ENCODE assay signal across 32 mouse cellular contexts in genomic region chr11:49170576-49170975, GRCm38 (mm10). TPM values are rescaled to one million over a fixed set of nuclear protein-coding genes. Genes with fewer than 3 reads are reported as not detected.
DNase-seq lines count a peak whose midpoint lies in the region; ATAC-seq and TF ChIP-seq lines count a peak whose summit lies in the region.
"Had no signal": no experiment of that assay in that cellular context is flagged by ENCODE, and none has a peak within 500 bp of the region (broad histone marks: within the 10 kb centered on the region; RNA-seq: fewer than 3 reads in every experiment).

No protein-coding gene starts in this region.

- peak; percentile 81 for ATAC-seq in common myeloid progenitor, adult 5-6 weeks (replicated peaks; ENCODE audit: low read depth, poor library complexity, severe bottlenecking)
- ATAC-seq in megakaryocyte progenitor cell, adult 5-6 weeks (replicated peaks; ENCODE audit: poor library complexity): peak; percentile 84
- ATAC-seq: hindbrain, embryonic 16.5 days; midbrain, embryonic 15.5 days had no signal

- intact Hi-C loops in gastrocnemius, adult 2 months (cut with DNase I): no loop called here

- DNase-seq in lung, postnatal 36 days: peak; percentile 30
- no peak for DNase-seq in lung, postnatal 14 days
- DNase-seq in adrenal gland, adult (ENCODE audit: inconsistent age in 2 of 2, low spot score in 1 of 2): no peak
- DNase-seq in gastrocnemius, adult 2 months: no peak
- DNase-seq in adrenal gland, postnatal 36 days: no peak
- DNase-seq: adrenal gland, postnatal 14 days; B cell, adult 2 months; cerebellum, adult 2 months; cerebellum, postnatal 14 days; gastrocnemius, postnatal 25 days; heart, postnatal 14 days; kidney, adult 18-20 months; kidney, postnatal 4 days; layer of hippocampus, postnatal 36 days; left cerebral cortex, postnatal 4 days; liver, embryonic 13.5 days; lung, adult 2 months; lung, postnatal 10 days; thymus, postnatal 14 days had no signal

- TF ChIP-seq CTCF in gastrocnemius, adult 2 months (IDR thresholded peaks at IDR 0.05): no peak

- no peak overlapping the region for H3K27ac ChIP-seq in gastrocnemius, adult 2 months
- H3K27ac ChIP-seq: embryonic facial prominence, embryonic 10.5 days; embryonic facial prominence, embryonic 15.5 days; forebrain, embryonic 12.5 days; kidney, postnatal 0 days; liver, embryonic 13.5 days; midbrain, embryonic 10.5 days; midbrain, embryonic 15.5 days; neural tube, embryonic 12.5 days; stomach, embryonic 15.5 days had no signal

- no peak overlapping the region for H3K4me3 ChIP-seq in gastrocnemius, adult 2 months
- H3K4me3 ChIP-seq: embryonic facial prominence, embryonic 10.5 days; embryonic facial prominence, embryonic 15.5 days; forebrain, embryonic 12.5 days; liver, embryonic 13.5 days; midbrain, embryonic 10.5 days; midbrain, embryonic 15.5 days; myocyte; neural tube, embryonic 12.5 days; stomach, embryonic 15.5 days had no signal

RNA-seq across cellular contexts. Expression of gene Btnl9, which starts 16.4 kb away (rescaled TPM):
- 11.1 and 13.6 TPM in 2 replicates for total RNA-seq in common myeloid progenitor, adult 5-6 weeks (2017)
- 3.8 and 7.1 TPM in 2 replicates for total RNA-seq in megakaryocyte progenitor cell, adult 5-6 weeks (2015)
- 7.5 and 13.9 TPM in 2 replicates for total RNA-seq in megakaryocyte progenitor cell, adult 5-6 weeks (2017)
- 1 to 10 TPM in 1 of 2 experiments, under 1 TPM in 1; 0.97 to 3.6 TPM for total RNA-seq in gastrocnemius, adult 2 months (2021)
- 10 to 100 TPM; 20.0 to 48.6 TPM for total RNA-seq in adrenal gland, postnatal 36 days (2021)
- total RNA-seq: layer of hippocampus, postnatal 36 days had no signal

RNA-seq across cellular contexts. Expression of gene Olfr1394, which starts 16.4 kb away (rescaled TPM):
- total RNA-seq in common myeloid progenitor, adult 5-6 weeks (2017): not detected in 2 replicates
- total RNA-seq in megakaryocyte progenitor cell, adult 5-6 weeks (2015): not detected in 2 replicates
- total RNA-seq in megakaryocyte progenitor cell, adult 5-6 weeks (2017): not detected in 2 replicates
- total RNA-seq in gastrocnemius, adult 2 months (2021): not detected
- total RNA-seq in adrenal gland, postnatal 36 days (2021): not detected
- total RNA-seq: adrenal gland, postnatal 14 days; gastrocnemius, postnatal 25 days; heart, adult 8-10 months; heart, postnatal 14 days; layer of hippocampus, postnatal 36 days; left cerebral cortex, postnatal 4 days had no signal

RNA-seq across cellular contexts. Expression of gene Olfr1395, which starts 28.5 kb away (rescaled TPM):
- total RNA-seq in common myeloid progenitor, adult 5-6 weeks (2017): not detected in 2 replicates
- not detected in 2 replicates for total RNA-seq in megakaryocyte progenitor cell, adult 5-6 weeks (2015)
- total RNA-seq in megakaryocyte progenitor cell, adult 5-6 weeks (2017): not detected in 2 replicates
- total RNA-seq in gastrocnemius, adult 2 months (2021): not detected
- total RNA-seq in adrenal gland, postnatal 36 days (2021): not detected
- total RNA-seq: adrenal gland, postnatal 14 days; gastrocnemius, postnatal 25 days; heart, adult 8-10 months; heart, postnatal 14 days; layer of hippocampus, postnatal 36 days; left cerebral cortex, postnatal 4 days had no signal

RNA-seq across cellular contexts. Expression of gene Zfp62, which starts 32.5 kb away (rescaled TPM):
- 149 and 168 TPM in 2 replicates for total RNA-seq in common myeloid progenitor, adult 5-6 weeks (2017)
- total RNA-seq in megakaryocyte progenitor cell, adult 5-6 weeks (2015): 59.9 and 71.0 TPM in 2 replicates
- 78.4 and 133 TPM in 2 replicates for total RNA-seq in megakaryocyte progenitor cell, adult 5-6 weeks (2017)
- total RNA-seq in gastrocnemius, adult 2 months (2021): 10 to 100 TPM; 25.8 to 32.6 TPM
- total RNA-seq in adrenal gland, postnatal 36 days (2021): 10 to 100 TPM; 29.7 to 33.3 TPM

RNA-seq across cellular contexts. Expression of gene Olfr1396, which starts 55.9 kb away (rescaled TPM):
- not detected in 2 replicates for total RNA-seq in common myeloid progenitor, adult 5-6 weeks (2017)
- not detected in 2 replicates for total RNA-seq in megakaryocyte progenitor cell, adult 5-6 weeks (2015)
- total RNA-seq in megakaryocyte progenitor cell, adult 5-6 weeks (2017): not detected in 2 replicates
- not detected for total RNA-seq in gastrocnemius, adult 2 months (2021)
- total RNA-seq in adrenal gland, postnatal 36 days (2021): 1 to 10 TPM; 1.1 to 2.1 TPM
- total RNA-seq: gastrocnemius, postnatal 25 days; layer of hippocampus, postnatal 36 days; left cerebral cortex, postnatal 4 days had no signal
